Mouse (Mus musculus): Measurements from ENCODE around the gene Otogl. TPM values are rescaled to one million over a fixed set of nuclear protein-coding genes. Genes with fewer than 3 reads are reported as not detected.

Otogl gene
- polyA plus RNA-seq, 1 experiment from 2014 or later: 0.11 TPM

DNA sequence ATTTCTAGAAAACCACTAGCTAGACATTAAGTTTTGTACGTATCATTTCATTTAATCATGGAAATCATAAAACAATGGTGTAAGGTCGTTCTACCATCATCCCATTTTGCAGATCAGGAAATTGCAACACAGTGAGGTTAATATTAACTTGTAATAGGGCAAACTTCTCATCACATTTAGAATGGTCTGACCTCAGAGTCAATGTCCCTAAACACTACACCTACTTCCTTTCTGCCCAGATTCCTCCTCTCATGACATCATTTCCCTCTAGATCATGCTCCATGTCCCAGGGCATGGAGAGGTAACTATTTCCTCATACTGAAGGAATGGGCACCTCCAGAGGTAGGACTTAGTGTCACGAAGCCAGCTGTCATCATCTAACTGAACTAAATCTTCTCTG is 22.1 kb upstream of the Otogl start:
- H3K4me1 ChIP-seq: peaks cover 37% of the 10 kb centered on the region
- no peak for ATAC-seq (ENCODE audit: extremely low read depth, insufficient number of reproducible peaks, low FRiP score, low TSS enrichment)
- no peaks in the 10 kb centered on the region for H3K27me3 ChIP-seq (replicated peaks)
- H3K4me2 ChIP-seq: no peak overlapping the region
- H3K36me3 ChIP-seq: no peaks in the 10 kb centered on the region
- no peak overlapping the region for H3K9ac ChIP-seq
- H3K4me3 ChIP-seq: no peak overlapping the region
- no peak overlapping the region for H3K27ac ChIP-seq (replicated peaks)
- H3K9me3 ChIP-seq: no peaks in the 10 kb centered on the region
- WGBS: 78% methylated on average over 3 of the region's 3 CpGs

DNA sequence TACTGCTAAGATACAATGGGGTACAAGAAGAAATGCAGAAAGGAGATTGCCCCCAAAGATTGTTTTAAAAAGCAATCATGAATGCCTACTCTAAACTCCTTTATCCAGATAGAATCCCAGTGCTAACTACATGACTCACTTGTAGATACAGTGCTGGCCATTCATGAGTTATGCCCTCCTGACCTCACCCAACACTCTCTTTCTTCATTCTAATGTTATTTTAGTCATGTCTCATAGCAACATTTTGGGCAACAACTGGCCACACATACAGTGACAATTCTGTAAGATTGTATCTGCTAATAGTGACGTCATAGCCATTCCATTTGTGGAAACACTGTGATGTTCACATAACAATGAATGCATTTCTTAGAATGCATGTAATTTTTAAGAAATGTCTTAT is 21.6 kb upstream of the Otogl start:
- 53% methylated on average over 1 of the region's 1 CpGs for WGBS
- no peak for ATAC-seq (ENCODE audit: extremely low read depth, insufficient number of reproducible peaks, low FRiP score, low TSS enrichment)
- H3K9me3 ChIP-seq: no peaks in the 10 kb centered on the region
- H3K36me3 ChIP-seq: no peaks in the 10 kb centered on the region
- no peak overlapping the region for H3K9ac ChIP-seq
- H3K27me3 ChIP-seq (replicated peaks): no peaks in the 10 kb centered on the region
- H3K27ac ChIP-seq (replicated peaks): no peak overlapping the region
- no peak overlapping the region for H3K4me2 ChIP-seq
- H3K4me1 ChIP-seq: peaks cover 37% of the 10 kb centered on the region
- no peak overlapping the region for H3K4me3 ChIP-seq

DNA sequence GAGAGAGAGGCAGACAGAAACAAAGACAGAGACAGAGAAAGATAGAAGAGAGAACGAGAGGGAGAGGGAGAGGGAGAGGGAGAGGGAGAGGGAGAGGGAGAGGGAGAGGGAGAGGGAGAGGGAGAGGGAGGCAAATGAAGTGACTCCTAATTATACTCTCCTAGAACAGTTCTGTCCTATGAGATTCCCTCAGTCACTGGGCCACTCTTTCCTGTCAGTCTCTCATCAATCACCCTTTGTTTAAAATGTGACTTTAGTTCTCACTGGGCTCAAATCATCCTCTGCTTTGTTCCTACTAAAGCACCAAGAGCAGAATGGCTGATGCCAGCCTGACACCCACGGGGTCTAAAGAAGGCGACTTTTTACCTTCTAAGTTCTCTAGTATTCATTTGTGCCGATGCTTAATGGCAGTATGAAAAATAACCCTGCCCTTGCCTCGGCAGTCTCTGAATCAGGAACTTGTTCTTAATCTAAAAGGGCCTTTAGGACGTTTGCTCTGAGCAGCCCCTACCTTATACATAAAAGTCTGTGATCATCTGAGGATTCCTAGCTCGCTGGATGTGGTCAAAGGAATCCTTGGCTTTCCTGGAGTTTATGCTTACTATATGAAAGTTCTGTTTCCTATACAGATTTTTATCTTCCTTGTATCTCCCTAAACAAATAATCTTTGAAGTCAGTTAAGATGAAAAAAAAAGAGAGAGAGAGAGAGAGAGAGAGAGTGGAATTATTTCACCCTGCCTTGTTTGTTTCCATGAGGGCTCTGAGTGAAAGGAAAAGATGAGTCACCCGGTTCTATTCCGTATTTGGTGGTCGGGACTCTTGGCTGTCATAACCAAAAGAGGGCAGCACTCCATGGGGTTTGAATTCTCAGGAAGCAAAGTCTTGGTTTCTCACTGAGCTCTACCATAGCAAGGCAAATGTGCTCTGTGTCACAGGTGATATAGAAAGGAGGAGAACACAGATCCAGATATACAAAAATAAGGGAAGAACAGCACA is 20.2 kb upstream of the Otogl start:
- Histone ChIP-seq H3K27me3 (replicated peaks) (no peaks in the 10 kb centered on the region), H3K36me3 (no peaks in the 10 kb centered on the region), H3K4me1 (peaks cover 37% of the 10 kb centered on the region), H3K9me3 (no peaks in the 10 kb centered on the region), H3K9ac (peak overlapping the region; percentile 65), H3K27ac (replicated peaks) (peak overlapping the region; percentile 95), H3K4me3 (no peak overlapping the region), H3K4me2 (peak overlapping the region; percentile 43)
- WGBS: 20% methylated on average over 10 of the region's 10 CpGs
- no peak for ATAC-seq (ENCODE audit: extremely low read depth, insufficient number of reproducible peaks, low FRiP score, low TSS enrichment)

DNA sequence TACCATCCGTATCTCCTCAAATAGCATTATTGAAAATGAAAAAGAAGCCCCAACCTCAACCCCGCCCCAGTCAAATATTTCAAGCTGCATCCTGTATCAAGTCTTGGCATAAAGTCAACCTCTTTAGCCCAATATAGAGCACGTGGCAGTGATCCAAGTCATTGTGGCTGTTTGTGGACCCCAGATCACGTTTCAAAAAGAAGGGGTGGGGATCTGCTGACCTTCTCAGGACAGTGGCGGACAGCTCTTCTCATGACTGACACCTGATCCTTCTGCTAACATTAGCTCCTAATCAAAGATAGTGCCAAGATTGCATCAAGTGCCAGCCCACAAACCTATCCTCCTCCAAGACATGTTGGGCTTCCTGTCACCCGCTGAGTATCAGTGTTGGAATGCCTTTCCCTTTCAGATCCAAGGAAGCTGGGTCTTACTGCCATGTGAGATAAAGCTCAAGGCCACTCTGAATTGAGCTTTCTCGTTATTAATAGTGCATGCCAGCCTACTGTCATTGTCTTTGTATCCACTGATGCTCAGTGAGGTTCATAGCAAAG is 18.6 kb upstream of the Otogl start:
- no peaks in the 10 kb centered on the region for H3K36me3 ChIP-seq
- peak; percentile 51 for ATAC-seq (ENCODE audit: extremely low read depth, insufficient number of reproducible peaks, low FRiP score, low TSS enrichment)
- H3K27me3 ChIP-seq (replicated peaks): no peaks in the 10 kb centered on the region
- no peak overlapping the region for H3K4me3 ChIP-seq
- H3K4me1 ChIP-seq: peaks cover 37% of the 10 kb centered on the region
- H3K9me3 ChIP-seq: no peaks in the 10 kb centered on the region
- H3K27ac ChIP-seq (replicated peaks): peak overlapping the region; percentile 95
- WGBS: 14% methylated on average over 7 of the region's 7 CpGs
- H3K9ac ChIP-seq: no peak overlapping the region
- peak overlapping the region; percentile 25 for H3K4me2 ChIP-seq

DNA sequence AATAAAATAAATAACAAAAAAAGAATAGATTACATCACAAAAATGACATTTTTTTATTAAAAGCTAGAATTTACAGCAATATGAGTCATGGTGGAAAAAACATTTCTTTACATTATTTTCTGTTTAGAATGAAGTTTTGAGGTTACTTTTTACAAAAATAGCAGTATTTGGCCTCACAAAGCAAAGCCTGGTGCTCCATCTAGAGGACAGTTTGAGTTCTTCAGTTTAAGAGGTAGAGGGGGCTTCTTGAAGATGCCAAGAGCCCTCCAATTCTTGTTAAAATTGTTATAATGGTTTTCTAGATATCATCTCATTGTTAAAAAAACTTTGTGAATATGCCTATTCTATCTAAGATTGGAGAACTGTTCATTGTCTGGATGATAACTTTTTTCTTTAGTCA is 13.4 kb upstream of the Otogl start:
- H3K9me3 ChIP-seq: no peaks in the 10 kb centered on the region
- H3K36me3 ChIP-seq: no peaks in the 10 kb centered on the region
- H3K27ac ChIP-seq (replicated peaks): no peak overlapping the region
- ATAC-seq (ENCODE audit: extremely low read depth, insufficient number of reproducible peaks, low FRiP score, low TSS enrichment): no peak
- no peak overlapping the region for H3K4me2 ChIP-seq
- no peaks in the 10 kb centered on the region for H3K27me3 ChIP-seq (replicated peaks)
- H3K4me3 ChIP-seq: no peak overlapping the region
- peaks cover 21% of the 10 kb centered on the region for H3K4me1 ChIP-seq
- H3K9ac ChIP-seq: no peak overlapping the region

DNA sequence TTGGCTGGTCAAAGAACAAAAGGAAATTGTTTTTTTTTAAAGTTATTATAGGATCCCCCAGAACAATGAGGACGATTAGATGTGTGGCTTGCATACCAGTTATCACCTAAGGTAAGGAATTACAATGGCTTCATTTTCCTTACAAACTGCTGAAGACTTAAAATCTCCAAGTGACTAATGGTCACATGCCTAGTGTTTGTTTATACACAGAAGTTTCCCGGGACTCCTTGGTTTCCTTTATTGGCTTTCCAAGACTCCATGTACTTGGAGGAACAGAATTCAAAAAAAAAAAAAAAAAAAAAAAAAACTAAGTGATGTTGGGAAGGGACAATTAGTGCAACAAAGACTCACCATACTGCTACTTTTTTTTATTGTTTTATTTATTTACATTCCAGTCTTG is 11.9 kb upstream of the Otogl start:
- H3K9ac ChIP-seq: no peak overlapping the region
- no peak overlapping the region for H3K27ac ChIP-seq (replicated peaks)
- no peaks in the 10 kb centered on the region for H3K36me3 ChIP-seq
- peaks cover 13% of the 10 kb centered on the region for H3K4me1 ChIP-seq
- no peaks in the 10 kb centered on the region for H3K9me3 ChIP-seq
- WGBS: 36% methylated on average over 2 of the region's 2 CpGs
- H3K27me3 ChIP-seq (replicated peaks): no peaks in the 10 kb centered on the region
- no peak for ATAC-seq (ENCODE audit: extremely low read depth, insufficient number of reproducible peaks, low FRiP score, low TSS enrichment)
- H3K4me3 ChIP-seq: no peak overlapping the region
- H3K4me2 ChIP-seq: no peak overlapping the region

DNA sequence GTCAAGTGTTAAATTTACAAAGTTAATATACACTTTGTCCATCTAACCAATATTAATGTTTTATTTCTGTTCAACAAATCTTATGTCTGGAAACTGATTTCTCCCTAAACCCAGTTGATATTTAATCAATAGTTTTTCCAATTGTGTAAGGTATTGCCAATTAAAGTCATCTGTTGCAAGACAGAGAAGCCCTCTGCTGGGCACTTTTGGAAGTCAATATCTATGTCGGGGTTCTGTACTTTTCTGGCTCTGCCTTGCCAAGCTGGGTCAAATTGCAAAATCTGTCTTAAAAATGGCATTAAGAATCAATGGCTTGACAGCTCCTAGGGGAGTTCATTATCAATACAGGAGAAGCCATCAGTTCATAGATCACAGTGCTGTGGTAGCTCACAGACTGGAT is 10.8 kb upstream of the Otogl start:
- no peaks in the 10 kb centered on the region; the same call in 1 of the 2 replicates for H3K9me3 ChIP-seq
- WGBS: 11% methylated on average over 1 of the region's 1 CpGs
- no peaks in the 10 kb centered on the region for H3K36me3 ChIP-seq
- no peaks in the 10 kb centered on the region for H3K27me3 ChIP-seq (replicated peaks)
- no peak overlapping the region for H3K4me3 ChIP-seq
- no peak overlapping the region for H3K27ac ChIP-seq (replicated peaks)
- H3K4me2 ChIP-seq: no peak overlapping the region
- H3K4me1 ChIP-seq: peaks cover 13% of the 10 kb centered on the region
- H3K9ac ChIP-seq: no peak overlapping the region
- no peak for ATAC-seq (ENCODE audit: extremely low read depth, insufficient number of reproducible peaks, low FRiP score, low TSS enrichment)

DNA sequence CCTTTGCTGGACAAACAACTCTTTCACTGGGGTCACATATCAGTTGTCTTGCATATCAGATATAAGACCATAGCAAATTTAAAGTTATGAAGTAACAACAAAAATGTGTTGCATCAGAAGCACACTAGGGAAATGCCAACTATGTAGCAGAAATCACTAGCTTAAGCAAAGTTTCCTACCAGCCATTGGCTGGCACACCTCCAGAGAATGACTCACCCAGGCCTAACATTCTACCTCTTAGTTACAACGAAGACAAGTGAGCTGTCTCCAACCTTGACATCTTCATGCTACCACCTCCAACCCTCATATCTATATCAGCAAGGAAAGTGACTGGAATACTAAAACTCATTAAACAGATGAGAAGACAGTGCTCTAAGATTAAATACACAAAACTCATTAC is 9.6 kb upstream of the Otogl start:
- H3K4me1 ChIP-seq: peaks cover 13% of the 10 kb centered on the region
- no peak overlapping the region for H3K4me2 ChIP-seq
- no peak overlapping the region for H3K4me3 ChIP-seq
- H3K36me3 ChIP-seq: no peaks in the 10 kb centered on the region
- no peak overlapping the region for H3K9ac ChIP-seq
- H3K27ac ChIP-seq (replicated peaks): peak overlapping the region; percentile 40; the same call in 1 of the 2 replicates
- 2% methylated on average over 1 of the region's 1 CpGs for WGBS
- ATAC-seq (ENCODE audit: extremely low read depth, insufficient number of reproducible peaks, low FRiP score, low TSS enrichment): no peak
- no peaks in the 10 kb centered on the region; the same call in 1 of the 2 replicates for H3K9me3 ChIP-seq
- no peaks in the 10 kb centered on the region for H3K27me3 ChIP-seq (replicated peaks)

DNA sequence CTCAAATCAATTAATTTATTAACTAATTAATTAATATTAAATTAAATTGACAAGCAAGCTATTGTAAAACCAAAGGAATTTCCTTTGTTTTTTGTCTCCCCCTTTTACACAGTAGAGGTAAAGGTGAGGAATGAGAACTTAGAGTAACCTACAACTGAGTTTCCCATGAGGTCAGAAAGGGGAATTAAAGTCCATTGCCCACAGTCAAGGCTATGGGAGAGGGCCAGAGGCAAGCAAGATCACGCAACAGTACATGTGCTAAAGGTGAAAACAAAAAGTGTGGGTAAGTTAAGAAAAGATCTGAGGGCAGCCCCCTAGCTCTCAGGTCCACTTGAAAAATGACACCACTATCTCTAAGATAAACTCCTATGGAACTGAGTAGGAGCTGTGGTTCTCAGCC is 9.2 kb upstream of the Otogl start:
- Histone ChIP-seq H3K4me2 (no peak overlapping the region), H3K9ac (no peak overlapping the region), H3K4me1 (peaks cover 13% of the 10 kb centered on the region), H3K4me3 (no peak overlapping the region), H3K27ac (replicated peaks) (peak overlapping the region; percentile 40; the same call in 1 of the 2 replicates), H3K9me3 (no peaks in the 10 kb centered on the region; the same call in 1 of the 2 replicates), H3K27me3 (replicated peaks) (no peaks in the 10 kb centered on the region), H3K36me3 (no peaks in the 10 kb centered on the region)
- no peak for ATAC-seq (ENCODE audit: extremely low read depth, insufficient number of reproducible peaks, low FRiP score, low TSS enrichment)
- WGBS: 57% methylated on average over 1 of the region's 1 CpGs

DNA sequence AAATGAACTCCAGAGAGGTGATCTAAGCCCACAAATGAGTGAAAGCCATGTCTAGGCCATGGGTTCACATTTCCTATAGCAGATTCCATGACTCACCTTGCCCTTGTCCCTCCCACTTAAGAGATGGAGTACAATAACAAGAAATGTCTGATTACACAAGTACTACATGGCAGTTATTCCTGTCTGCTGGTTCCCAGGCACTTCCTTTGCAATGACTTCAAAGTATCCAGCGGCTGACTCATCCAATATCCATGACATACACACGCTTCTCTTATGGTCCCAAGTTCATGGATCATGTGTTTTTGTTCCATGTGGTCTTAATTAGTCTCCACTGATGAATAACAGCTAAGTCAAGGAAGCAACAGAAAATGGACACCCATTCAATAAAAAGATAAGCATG is 1.1 kb upstream of the Otogl start:
- Histone ChIP-seq H3K4me3 (no peak overlapping the region), H3K4me1 (peaks cover 16% of the 10 kb centered on the region), H3K4me2 (no peak overlapping the region), H3K36me3 (no peaks in the 10 kb centered on the region), H3K9me3 (peaks cover 4% of the 10 kb centered on the region), H3K27ac (replicated peaks) (no peak overlapping the region), H3K27me3 (replicated peaks) (no peaks in the 10 kb centered on the region), H3K9ac (no peak overlapping the region)
- no peak for ATAC-seq (ENCODE audit: extremely low read depth, insufficient number of reproducible peaks, low FRiP score, low TSS enrichment)
- 53% methylated on average over 2 of the region's 2 CpGs for WGBS

DNA sequence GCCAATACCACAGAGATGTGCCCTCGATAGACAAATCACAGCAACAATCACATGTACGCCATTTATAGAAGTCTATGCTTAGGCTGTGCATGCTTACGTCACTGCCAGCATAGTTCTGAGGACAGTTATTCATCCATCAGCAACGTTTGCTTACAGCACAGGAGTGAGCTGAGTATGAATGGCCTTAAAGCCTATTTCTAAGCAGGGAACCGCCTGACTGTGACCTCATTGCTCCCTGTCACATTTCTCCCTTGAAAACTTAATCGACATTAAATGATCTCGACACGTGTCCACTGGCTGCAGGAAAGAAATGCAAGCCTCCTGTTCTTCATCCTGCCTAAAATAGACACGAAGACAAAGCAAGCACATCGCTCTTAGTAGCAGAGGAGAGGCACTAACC is 5.5 kb downstream of the Otogl start:
- Histone ChIP-seq H3K9me3 (peaks cover 10% of the 10 kb centered on the region), H3K4me1 (peaks cover 38% of the 10 kb centered on the region), H3K27me3 (replicated peaks) (no peaks in the 10 kb centered on the region), H3K4me2 (peak overlapping the region; percentile 32), H3K4me3 (no peak overlapping the region), H3K9ac (peak overlapping the region; percentile 30; the same call in 1 of the 2 replicates), H3K36me3 (no peaks in the 10 kb centered on the region), H3K27ac (replicated peaks) (peak overlapping the region; percentile 58)
- no peak for ATAC-seq (ENCODE audit: extremely low read depth, insufficient number of reproducible peaks, low FRiP score, low TSS enrichment)
- 38% methylated on average over 10 of the region's 10 CpGs for WGBS
